Mouse (Mus musculus) urinary bladder, adult 2 months (tissue): ENCODE results near the gene Ankrd6. TPM values are rescaled to one million over a fixed set of nuclear protein-coding genes. Genes with fewer than 3 reads are reported as not detected.

ENCODE experiments used
- DNase-seq: peaks from one replicate; pipeline ENCODE4 v3.0.0; 2022; ENCODE audit warnings: low spot score
- polyA plus RNA-seq: library from polyadenylated mRNA; depleted of rRNA; stranded (reverse); fragments of >200 nt; gene quantifications from 2 replicates; pipeline ENCODE4 v1.2.3, GENCODE M21; 2012

Gene Ankrd6
- polyA plus RNA-seq, 1 experiment: 0.96 TPM

DNA sequence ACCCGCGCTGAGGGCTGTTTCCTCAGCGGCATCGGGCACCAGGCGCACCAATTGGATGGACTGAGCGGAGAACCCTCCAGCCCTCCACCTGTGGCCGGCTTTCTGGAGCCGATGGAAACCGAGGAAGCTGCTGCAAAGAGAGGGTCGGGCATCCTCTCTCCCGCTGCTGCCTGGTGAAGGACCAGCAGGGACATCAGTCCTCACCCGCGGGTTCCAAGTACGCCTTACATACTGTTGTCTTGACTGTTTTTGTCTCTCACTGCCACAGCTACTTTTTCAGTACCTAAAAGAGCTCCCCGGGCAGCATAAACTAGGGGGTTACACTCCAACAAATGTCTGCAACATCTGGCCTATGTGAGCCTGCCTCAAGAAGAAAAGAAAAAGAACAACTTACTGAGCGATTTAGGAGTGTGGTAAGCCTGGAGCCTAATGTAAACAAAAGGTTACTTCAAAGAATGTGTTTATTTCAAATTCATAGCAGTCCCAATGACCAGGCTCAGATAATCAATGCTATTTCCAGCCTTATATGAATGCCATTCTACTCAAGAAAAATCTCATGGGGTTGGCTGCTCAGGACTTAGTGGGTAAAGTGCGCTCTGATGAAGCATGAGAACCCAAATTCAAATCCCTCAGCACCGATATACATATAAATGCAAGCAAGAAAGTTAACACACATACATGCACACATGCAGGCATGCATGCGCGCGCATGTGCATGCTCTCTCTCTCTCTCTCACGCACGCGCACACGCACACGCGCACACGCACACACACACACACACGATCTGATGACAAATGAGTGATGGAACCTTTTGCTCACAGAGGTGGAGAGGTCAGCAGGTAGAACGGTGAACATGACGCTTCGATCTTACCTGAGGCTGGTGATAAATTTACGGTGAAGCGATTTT lies 647 bp upstream of the Ankrd6 start:
- no peak for DNase-seq

DNA sequence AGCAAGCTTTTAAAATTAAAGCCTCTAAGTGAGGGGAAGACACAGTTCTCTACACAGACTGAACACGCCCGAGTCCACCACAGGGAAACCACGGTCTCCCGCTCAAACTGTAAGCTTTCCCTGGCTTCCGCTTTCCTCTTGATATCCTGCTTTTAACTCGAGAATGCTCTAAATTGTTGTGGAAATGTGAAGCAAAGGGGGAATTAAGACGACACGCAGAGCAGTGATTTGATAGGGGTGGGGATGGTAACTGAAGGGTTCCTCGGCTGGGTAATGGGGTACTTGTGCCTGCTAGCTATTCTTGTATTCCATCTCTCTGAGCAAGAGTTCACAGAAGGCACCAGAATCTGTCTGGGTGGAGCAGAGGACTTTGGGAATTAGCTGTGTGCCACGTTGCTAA lies 1.9 kb downstream of the Ankrd6 start:
- DNase-seq: no peak

DNA sequence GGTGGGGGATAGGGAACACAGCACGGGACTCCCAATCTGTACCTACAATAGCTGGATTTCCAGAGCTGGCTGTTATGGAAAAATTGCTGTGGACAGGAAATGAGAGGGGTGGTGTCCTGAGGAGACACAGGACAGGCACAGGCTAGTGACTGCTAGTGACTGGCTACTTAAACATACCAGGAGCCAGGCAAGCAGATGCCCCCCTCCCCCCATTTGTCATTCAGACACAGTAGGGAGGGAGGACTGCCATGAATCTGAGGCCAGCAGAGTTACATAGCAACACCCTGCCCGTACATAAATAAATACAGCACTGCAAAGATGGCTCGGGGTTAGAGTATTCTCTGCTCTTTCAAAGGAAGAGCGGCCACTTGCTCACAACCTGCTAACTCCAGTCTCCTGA lies 3.0 kb downstream of the Ankrd6 start:
- no peak for DNase-seq

DNA sequence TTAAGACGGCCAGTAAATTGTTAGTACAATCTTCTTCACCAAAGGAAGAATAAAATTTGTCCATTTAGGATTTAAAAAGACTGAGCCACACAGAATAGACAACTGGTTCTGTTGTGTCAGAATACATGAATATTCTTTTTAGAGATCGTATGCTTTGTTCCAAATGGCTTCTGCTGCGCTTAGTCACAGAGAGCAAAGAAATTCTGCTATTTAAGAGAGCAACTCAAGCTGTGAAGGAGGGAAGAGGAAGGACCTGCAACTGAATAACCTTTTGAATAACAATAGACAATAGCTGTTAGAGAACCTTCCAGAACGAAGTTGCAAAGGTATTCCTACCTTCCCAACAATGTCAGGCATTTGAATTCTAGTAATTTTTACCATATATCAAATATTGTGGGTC lies 9.7 kb downstream of the Ankrd6 start:
- DNase-seq: no peak

DNA sequence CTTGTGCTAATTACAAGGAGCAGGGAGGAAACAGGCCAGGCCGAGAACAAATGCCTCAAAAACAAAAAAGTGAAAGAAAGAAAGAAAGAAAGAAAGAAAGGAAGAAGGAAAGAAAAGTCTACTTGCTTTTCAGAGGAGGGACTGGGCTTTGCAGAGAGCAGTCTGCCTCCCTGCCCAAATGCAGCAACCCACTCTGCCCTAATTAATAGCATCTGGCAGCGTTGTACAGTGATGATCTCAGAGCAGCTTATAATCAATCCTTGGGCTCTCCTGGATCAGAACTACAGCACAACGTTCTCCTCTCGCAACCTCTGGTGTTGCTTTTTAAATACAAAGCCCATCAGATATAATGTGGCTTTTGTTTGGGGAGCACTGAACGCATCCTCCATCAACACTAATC lies 10.7 kb downstream of the Ankrd6 start:
- no peak for DNase-seq

DNA sequence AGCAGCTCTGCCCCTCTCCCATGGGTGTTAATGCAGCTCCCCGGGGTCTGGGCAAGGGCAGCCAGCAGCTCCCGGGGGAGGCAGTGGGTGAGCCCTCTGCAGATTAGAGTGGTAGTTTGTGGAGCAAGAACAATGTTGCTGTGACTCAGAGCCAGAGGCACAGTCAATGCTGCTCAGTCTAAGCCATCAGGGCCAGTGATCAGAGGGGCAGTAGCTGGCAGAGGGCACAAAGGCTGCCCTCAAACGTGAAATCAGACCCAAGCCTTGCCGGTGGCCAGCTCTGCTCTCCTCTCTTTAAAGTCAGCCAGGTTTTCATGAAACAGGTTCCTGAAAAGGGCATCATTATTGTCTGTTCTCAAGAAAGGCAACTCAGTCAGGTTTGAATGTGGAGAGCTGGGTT lies 11.1 kb downstream of the Ankrd6 start:
- DNase-seq: no peak

DNA sequence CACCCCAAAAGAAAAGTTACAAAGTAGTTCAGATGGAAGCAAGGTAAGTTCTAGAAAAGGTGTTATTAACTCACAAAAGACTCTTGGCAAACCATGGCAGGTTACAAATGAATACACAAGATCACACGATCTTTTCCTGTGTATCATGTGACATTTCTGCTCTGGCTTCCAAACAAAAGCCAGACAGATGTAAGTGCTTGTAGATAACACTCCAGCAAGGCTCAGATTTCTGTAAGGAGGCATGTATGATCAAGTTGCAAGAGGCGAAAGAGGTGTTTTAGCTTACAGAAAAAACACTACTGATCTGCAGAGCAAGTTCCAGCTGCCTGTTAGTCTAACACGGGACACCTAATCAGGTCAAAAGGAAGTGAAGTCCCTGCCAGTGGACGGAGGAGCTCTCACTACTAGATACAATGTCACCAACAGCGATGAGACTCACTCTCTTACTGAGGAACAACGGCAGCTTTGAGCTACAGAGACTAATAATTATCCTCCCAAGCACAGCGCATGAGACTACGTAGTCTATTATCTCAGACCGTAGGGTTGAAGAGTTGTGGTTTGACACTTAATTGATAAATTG lies 13.8 kb downstream of the Ankrd6 start:
- DNase-seq: no peak

DNA sequence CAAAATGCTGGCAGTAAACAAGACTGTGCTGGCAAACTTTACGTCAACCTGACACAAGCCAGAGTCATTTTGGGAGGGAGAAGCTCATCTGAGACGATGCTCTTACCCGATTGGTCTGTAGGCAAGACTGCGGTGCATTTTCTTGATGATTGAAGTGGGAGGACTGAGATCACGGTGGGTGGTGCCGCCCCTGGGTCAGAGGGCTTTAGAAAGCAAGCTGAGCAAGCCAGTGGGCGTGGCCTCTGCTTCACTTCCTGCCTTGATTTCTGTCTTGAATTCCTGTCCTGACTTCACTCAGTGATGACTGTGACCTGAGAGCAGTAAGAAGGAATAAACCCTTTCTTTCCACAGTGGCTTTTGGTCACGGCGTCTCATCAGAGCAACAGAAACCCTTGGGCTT lies 18.6 kb downstream of the Ankrd6 start:
- DNase-seq: no peak

DNA sequence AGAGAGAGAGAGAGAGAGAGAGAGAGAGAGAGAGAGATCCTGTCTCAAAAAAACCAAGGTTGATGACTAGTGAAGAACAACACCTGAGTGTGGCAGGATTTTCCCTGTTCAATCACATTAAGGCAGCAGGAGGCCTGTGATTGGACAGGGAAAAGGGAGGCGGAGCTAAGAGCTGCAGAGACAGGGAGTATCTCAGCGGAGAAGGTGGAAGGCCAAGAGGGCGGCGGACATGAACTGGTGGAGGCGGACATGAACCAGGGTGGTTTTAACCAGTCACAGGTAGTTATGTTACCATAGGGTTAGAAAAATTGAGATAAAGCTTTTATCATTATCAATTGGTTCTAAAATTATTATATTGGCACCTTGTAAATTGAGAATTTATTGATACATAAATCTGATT lies 20.9 kb downstream of the Ankrd6 start:
- no peak for DNase-seq

DNA sequence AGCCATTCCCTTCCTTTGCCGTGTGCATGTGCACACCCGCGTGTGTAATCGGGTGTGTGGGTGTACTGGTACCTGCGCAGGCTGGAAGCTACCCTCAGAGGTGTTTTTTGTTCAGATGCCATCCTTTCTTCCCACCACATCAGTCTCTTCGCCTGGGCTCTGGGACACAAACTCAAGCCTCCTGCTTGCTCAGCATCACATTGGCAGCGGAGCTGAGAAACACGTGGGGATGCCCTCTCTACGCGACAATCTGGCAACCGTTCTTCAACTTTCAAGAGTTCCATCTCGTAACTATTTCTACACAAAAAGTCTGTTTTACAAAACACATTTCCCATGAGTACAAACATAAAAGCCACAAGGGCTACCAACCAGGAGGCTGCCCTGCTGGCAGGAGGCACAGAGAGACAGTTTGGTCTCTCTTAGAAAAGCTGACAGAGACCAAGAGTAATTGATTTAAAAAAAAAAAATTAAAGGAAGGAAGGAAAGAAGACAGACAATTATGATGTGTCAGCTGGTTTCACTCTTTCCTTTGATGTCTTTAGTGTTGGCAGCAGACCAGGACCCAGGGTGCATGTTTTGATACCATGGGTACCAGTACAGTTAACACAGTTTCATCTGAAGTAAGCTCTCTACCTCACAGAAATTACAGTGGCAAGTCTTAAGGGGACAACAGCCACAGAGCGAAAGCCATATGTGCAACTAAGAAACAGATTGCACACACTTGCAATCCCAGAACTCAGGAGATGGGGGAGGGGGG lies 21.8 kb downstream of the Ankrd6 start:
- no peak for DNase-seq

DNA sequence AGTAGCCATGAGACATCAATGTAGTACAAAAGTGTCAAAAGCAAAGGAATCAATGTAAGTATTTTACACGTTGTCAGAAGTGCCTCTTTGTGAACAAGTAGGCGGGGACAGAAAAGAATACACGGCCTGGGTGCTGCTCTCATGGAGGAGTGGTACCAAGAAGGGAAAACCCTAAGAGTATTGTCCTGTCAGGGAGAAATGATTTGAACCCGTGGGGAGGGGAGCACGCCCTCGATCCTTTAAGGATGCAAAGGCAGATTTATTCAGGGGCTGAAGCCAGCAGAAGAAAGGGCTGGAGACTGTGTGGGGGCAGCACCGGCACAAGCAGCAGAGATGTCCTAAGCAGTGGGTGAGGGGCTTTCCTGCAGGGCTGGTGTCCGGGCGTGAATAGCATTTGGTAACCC lies 26.7 kb downstream of the Ankrd6 start:
- DNase-seq: no peak

DNA sequence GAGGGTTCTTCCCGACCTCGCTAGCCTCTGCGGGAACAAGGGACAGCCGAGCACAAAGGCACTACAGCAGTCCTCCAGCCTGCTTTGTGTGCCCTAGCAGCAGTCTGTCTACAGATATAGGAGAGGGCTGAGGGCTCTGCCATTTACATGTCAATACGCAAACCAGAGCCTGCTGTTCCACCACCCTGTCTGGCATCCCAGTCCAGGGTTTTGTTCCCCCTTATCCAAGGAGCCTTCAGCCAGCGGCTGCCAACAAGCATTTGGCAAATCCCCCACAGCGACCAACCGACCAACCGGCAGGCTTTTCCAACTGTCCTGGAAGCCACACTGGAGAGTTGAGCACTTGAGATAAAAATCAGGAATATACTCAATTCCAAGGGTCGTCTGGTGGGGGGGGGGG lies 27.2 kb downstream of the Ankrd6 start:
- no peak for DNase-seq

DNA sequence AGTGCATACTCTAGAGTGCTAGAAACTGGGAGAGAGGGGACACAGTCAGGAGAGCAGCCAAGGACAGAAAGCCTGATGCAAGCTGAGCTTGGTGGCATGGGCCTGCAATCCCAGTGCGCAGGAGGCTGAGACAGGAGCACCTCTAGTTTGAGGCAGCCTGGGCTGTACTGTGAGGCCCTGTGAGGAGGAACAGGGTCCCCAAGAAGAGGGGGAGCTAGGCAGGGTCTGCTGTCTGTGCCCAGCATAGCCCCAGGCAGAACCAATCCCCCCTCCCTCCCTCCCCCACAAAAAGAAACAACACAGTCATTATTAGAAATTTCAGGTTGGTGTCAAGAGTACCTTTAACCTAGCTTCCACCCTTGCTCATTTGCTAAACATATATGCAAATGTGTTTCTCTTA lies 27.8 kb downstream of the Ankrd6 start:
- no peak for DNase-seq

DNA sequence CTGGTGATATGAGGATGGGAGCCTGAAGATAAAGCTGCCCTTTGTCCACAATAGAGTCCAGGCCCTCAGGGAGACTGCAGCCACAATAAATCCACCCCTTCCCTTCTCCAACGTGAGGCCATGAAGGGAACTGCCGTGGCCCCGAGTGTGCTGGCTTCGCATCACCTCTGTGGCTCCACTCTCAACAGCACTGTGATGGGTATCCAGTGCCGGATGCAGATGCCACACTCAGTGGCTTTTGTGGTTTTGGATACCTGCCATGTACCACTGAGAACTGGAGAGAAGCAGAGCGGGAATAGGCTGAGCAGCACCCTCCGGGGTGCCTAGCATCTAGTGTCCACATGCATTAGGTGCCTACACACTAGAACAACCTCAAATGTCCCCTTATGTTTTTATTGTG lies 29.8 kb downstream of the Ankrd6 start:
- DNase-seq: no peak

DNA sequence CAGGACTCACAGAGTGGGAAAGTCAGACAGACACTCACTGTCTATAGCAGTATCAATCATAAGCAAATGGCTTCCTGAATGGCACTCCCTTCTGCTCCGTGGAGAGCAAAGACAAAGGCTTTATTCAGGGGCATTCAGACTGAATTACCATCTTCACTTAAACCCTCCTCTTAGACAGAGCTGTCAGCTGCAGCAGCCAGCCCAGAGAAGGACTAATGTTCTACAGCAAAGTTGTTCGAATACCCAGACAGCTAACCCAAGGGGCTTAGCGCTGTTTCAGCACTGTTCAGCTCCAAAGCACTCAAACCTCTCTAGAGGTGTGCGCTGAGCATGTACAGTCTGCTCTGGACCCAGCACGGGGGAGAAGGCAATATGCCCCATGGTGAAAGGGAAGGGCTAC lies 32.1 kb downstream of the Ankrd6 start:
- DNase-seq: no peak

DNA sequence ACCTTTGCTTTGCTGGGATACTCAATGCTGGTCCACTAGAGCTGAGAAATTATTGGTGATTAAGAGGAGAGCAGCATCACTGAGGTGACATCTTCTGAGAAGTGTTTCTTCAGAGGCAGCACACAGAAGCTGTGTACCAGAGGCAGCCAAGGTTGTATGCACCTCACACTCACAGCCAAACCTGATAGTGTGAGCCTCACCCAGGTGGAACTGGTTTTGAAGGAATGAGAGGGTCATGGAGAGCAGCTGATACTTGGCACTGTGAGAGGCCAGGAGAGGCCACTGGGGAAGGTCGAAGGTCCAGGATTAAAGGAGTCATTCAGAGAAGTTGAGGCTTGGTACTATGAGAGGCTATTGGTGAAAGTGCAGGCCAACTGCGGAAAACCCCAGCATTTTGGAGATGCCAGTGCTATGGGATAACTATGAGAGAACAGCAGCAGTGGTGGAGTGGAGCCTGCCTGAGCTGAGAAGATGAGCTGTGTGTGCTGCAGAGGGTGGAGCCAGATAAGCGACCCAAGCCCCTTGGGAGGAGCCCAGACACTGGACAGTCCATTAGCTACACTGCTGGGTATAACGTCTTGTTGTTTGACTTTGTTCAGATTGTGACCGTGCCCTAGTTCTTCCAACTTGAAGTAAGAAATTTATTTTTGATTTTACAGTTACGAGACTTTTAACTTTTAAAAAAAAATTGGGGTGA lies 33.8 kb downstream of the Ankrd6 start:
- DNase-seq: no peak

DNA sequence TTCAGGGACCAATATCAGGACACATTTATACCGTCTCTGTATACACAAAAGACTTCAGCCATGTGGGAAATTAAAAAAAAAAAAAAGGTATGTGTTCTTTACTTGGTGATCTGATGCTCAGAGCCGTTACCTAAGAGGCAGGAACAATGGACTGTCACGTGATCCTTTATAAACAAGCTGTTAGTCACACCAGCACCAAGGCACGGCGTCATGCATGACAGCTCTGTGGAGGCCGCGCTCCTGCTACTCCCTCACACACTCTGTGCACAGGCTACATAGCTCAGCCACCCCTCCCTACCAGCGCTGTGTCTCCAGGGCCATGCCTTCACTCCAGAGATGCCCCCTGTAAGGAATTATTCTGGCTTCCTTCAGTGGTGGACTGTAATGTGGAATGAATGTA lies 34.7 kb downstream of the Ankrd6 start:
- no peak for DNase-seq

DNA sequence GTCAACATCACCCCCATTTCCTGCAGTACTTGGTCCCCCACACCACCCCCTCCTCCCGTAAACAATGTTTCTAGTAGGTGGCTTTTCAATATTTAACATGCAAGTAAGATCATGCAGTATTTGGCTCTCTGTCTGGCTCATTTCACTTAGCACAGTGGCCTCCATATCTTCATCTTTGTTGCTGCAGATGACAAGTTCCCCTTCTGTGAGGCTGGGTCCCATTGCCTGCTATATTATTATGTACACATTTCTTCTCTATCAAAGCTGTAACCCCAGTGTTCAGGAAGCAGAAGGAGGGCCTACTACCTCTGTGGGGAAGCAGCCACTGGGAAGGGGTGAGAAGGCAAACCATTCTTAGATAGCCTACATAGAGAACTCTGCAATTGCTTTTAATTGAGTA lies 40.6 kb downstream of the Ankrd6 start:
- no peak for DNase-seq

DNA sequence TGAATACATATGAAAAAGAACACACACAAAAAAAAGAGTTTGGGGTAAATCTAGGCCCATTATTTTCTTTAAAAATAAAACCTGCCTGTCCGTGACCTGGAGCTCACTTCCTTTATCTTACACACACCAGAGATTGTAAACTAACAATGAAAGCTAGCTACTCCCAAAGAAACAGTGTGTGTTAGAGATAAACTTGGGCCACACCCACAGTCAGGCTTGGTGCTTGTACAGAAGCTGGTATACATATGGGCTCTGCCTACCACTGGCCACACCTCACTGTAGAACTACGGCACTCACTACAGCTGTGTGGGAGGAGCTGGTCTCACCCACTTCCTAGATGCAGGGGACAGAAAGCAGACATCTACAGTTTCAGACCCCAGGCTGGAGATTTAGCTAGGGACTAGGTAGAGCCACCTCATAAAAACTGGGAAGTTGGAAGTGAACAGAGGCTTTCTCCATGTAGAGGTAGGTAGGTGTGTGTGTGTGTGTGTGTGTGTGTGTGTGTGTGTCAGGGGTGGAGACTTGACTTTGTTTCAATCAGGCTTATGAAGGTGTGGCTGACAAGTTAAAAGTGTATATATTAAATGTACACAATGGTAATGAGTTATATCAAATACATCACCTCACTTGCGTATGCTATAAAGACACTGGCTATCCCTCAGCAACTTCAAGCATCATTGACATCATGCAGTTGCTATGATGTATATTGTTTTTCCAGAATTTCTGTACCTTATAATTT lies 41.2 kb downstream of the Ankrd6 start:
- no peak for DNase-seq

DNA sequence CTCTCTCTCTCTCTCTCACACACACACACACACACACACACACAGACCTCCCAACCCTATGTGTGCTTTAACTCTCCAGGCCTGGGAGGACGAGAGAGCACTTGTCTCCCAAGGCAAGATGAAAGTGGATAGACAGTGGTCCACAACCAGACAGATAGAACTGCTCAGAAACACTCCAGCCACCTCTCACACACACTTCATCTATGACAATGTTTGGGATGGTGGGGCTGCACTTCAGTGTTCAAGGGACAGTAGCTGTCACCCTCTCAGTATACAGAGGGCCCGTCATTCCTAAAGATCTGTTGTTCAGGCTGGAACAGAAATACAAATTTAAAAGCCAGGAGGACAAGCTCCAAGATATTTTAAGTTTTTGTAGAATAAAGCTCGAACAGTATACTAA lies 43.0 kb downstream of the Ankrd6 start:
- DNase-seq: no peak

DNA sequence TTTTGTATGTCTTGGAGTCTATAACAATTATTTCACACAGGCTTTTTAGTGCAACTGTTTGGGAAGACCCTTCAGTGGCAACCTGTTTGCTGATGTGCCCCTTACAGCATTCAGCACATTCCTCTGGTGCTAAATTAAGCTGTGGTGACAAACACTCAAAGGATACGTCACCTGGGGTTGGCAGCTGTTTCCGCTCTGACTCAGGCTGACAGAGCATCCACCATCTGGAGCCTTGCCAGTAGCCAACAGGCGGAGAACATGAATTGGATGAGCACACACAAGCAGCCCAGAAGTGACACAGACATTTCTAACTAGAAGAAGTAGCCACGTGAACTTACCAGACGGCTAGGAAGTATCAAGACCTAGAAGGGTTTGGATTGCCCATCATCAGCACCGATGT lies 44.0 kb downstream of the Ankrd6 start:
- no peak for DNase-seq

DNA sequence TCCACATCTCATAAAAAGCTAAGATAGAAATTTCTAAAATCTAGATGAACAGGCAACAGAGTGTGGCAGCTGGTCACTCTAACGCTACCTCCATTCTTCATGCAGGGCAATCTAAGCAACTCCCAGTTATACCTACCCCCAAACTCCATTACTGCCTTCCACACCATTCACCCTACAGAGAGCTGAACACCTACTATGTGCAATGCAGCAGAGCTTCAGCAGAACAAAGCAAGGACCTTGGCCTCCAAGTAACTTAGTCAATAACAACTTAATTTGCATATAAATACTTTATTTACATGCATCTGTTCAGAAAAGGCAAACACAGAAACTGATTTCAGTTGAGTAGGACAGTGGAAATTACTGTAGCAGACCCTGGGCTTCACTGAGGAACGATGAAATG lies 44.7 kb downstream of the Ankrd6 start:
- no peak for DNase-seq
